Mouse (Mus musculus) kidney, postnatal 0 days (tissue): ENCODE data around the gene Nup214. TPM values are rescaled to one million over a fixed set of nuclear protein-coding genes. Genes with fewer than 3 reads are reported as not detected.

Experiments used
- ATAC-seq: fragments of 200-750 bp; cut with Nextera tagmentation; replicated peaks from 2 replicates; pipeline ENCODE4 v1.8.0; 2017; ENCODE audit warnings: low read depth, moderate number of reproducible peaks, moderate TSS enrichment, moderate library complexity; ENCODE audit not compliant: low FRiP score
- DNase-seq: peaks from one replicate; pipeline ENCODE4 v3.0.0-alpha.2; 2016; ENCODE audit warnings: low spot score
- H3K27ac ChIP-seq: fragments of 300-500 bp; sonication (generic); 2 replicates; pipeline ENCODE4 v1.5.1; 2014; ENCODE audit warnings: mild to moderate bottlenecking
- H3K27me3 ChIP-seq: fragments of 300-500 bp; sonication (generic); 2 replicates; pipeline ENCODE4 v1.6.1; 2014; ENCODE audit warnings: low read length, mixed read lengths; ENCODE audit not compliant: insufficient read depth
- H3K36me3 ChIP-seq: fragments of 300-500 bp; sonication (generic); 2 replicates; pipeline ENCODE4 v1.6.1; 2014; ENCODE audit warnings: low read length, mixed read lengths; ENCODE audit not compliant: insufficient read depth
- H3K4me1 ChIP-seq: fragments of 300-500 bp; sonication (generic); replicated peaks from 2 replicates; pipeline ENCODE4 v1.6.1; 2014; ENCODE audit warnings: antibody characterized with exemption, low read length, mixed read lengths; ENCODE audit not compliant: insufficient read depth
- H3K4me2 ChIP-seq: fragments of 300-500 bp; sonication (generic); 2 replicates; pipeline ENCODE4 v1.6.1; 2014; ENCODE audit warnings: mild to moderate bottlenecking, low read length, moderate library complexity, mixed read lengths
- H3K4me3 ChIP-seq: fragments of 300-500 bp; sonication (generic); replicated peaks from 2 replicates; pipeline ENCODE4 v1.5.1; 2014; ENCODE audit warnings: low read depth, low read length
- H3K9ac ChIP-seq: fragments of 300-500 bp; sonication (generic); 2 replicates; pipeline ENCODE4 v1.6.1; 2014; ENCODE audit warnings: low read depth, low read length
- H3K9me3 ChIP-seq: fragments of 300-500 bp; sonication (generic); replicated peaks from 2 replicates; pipeline ENCODE4 v1.6.1; 2016; ENCODE audit warnings: low read length, inconsistent platforms, mixed read lengths
- CTCF ChIP-seq: IDR thresholded peaks from 2 replicates; pipeline ENCODE4 v1.5.1; 2016; ENCODE audit warnings: antibody characterized with exemption, low read depth, mild to moderate bottlenecking, moderate library complexity
- WGBS: fragments of 180-500 bp; shearing (Covaris S2); extraction: QIAGEN DNeasy Blood & Tissue Kit; methylation state at CpG from one replicate; pipeline ENCODE4 v1.1.7; 2014; 5-methylcytosine and 5-hydroxymethylcytosine counted together
- polyA plus RNA-seq: library from polyadenylated mRNA; unstranded; fragments of >200 nt; fragmentation: Nextera tagmentation; extraction: Ambion mirVana; gene quantifications from 2 replicates; pipeline ENCODE4 v1.2.1, GENCODE M21; 2015

Nup214 gene
- polyA plus RNA-seq, 1 experiment from 2014 or later = 57.6 TPM

DNA sequence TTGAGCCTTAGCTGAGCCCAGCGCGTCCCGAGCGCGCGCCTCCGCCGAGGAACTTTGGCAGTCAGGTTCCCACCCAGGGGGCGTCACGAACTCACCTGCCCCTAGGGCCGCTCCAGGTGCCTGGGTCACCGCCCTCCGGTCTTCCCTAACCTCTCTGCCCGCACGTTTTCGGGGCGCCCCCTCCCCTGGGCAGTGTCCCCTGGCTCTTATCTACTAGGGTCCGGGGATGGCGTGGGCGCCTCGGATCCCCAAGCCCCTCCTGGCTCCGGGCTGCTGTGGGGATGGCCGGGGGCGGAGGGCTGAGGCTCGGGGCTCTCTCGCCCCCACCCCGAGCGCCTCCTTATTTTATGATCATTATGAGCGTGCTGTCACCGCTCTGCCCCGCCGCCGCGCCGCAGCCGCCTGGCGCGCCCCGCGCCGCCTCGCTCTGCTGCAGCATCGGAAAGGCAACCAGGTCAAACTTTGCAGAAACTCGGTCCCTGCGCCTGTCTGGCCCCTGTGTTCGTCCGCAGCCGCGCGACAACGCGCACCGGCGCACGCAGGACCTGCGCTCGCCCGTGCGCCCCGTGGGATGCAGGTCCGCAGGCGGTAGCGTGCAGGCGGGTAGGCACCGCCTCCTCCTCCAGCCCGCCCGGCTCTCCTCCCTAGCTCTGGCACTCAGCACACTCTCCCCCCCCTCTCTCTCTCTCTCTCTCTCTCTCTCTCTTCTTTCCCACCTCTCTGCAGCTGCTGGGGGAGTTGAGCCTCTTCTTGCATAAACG is 110.1 kb downstream of the Nup214 start, which contains the start of gene Fam78a:
Gene Fam78a (minus strand): TSS at position 747 of the 761 bp plus-strand sequence.
- WGBS = under 1% methylated on average over 64 of the region's 68 CpGs
- no peak for TF ChIP-seq CTCF

DNA sequence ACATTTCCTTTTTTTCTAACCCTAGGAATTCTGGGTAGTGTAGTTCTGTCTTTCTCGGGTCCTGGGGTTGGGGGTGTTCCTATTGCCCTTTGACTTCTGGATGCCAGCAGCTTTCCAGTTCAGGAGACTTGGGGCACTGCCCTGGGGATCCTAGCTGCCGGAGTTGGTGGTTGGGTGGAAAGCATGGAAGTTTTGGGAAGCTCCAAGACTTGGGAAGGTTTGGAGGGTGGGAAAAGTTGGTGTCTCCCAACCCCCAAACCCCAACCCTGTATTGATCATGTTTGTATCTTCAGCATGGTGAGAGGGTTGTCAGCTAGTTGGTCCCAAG is 110.6 kb downstream of the Nup214 start:
- no peak overlapping the region for H3K9ac ChIP-seq
- H3K4me3 ChIP-seq = peak overlapping the region; percentile 59
- H3K4me2 ChIP-seq = peak overlapping the region; percentile 99
- ATAC-seq = no peak
- peaks cover 29% of the 10 kb centered on the region for H3K27me3 ChIP-seq
- DNase-seq = no peak
- H3K36me3 ChIP-seq = no peaks in the 10 kb centered on the region
- H3K9me3 ChIP-seq = no peaks in the 10 kb centered on the region
- TF ChIP-seq CTCF = no peak
- WGBS = 25% methylated on average over 2 of the region's 2 CpGs
- no peak overlapping the region for H3K27ac ChIP-seq
- peaks cover 13% of the 10 kb centered on the region for H3K4me1 ChIP-seq

More for the DNA sequence above, 110.1 kb downstream of the Nup214 start, which contains the start of gene Fam78a:
- DNase-seq (peak; percentile 54), ATAC-seq (peak; percentile 27; the same call in 1 of the 2 replicates)
- peak within 1 kb of the TSS; percentile 59 for H3K4me3 ChIP-seq
- peaks cover 13% of the 10 kb centered on the region for H3K4me1 ChIP-seq
- no peak within 1 kb of the TSS for H3K27ac ChIP-seq
- H3K9ac ChIP-seq = peak within 1 kb of the TSS; percentile 32; the same call in 1 of the 2 replicates
- peak within 1 kb of the TSS; percentile 99 for H3K4me2 ChIP-seq
- H3K36me3 ChIP-seq = no peaks in the 10 kb centered on the region
- no peaks in the 10 kb centered on the region for H3K9me3 ChIP-seq
- peaks cover 29% of the 10 kb centered on the region for H3K27me3 ChIP-seq

DNA sequence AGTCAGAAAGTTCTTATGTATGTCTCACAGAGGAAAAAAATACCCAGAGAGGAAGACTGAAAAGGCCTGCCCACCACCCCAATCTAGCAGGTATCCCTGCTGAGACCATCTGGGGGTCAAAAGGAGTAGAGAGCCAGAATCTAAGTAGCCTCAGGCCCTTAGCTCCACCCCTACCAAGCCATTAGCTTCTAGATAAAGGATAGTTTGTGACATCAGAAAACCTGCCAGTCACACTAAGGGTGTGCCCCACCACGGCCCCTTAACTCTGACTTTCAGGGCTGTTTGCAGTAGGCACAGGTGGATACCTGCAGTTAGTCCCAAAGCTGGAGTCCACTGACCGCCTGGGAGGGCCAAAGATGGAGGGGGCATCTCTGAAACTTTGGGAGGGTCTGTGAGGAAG is 111.0 kb downstream of the Nup214 start:
- H3K4me1 ChIP-seq = peaks cover 13% of the 10 kb centered on the region
- no peak overlapping the region for H3K27ac ChIP-seq
- no peak for DNase-seq
- no peaks in the 10 kb centered on the region for H3K36me3 ChIP-seq
- ATAC-seq = no peak
- no peak overlapping the region for H3K4me3 ChIP-seq
- no peaks in the 10 kb centered on the region for H3K9me3 ChIP-seq
- H3K4me2 ChIP-seq = no peak overlapping the region
- TF ChIP-seq CTCF = no peak
- H3K9ac ChIP-seq = no peak overlapping the region
- H3K27me3 ChIP-seq = peaks cover 29% of the 10 kb centered on the region
- WGBS = 61% methylated on average over 2 of the region's 2 CpGs

DNA sequence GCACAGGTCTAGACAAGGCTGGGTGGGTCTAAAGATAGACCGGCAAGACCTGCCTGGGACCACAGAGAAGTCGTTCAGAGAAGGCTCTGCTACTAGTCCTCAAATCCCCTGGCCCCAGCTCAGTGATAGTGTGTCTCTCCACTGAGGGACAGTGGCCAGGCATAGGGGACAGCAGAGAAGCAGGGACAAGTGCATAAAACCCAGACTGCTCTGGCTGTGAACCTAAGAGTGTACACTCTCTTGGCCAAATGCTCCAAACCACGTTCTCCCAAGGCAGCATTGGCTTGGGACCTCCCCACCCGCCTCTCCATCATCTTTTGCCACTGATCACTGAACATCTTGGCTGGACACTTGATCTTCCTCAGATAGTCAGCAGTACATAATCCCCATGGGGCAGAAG is 113.4 kb downstream of the Nup214 start:
- 52% methylated on average over 4 of the region's 4 CpGs for WGBS
- peaks cover 22% of the 10 kb centered on the region for H3K27me3 ChIP-seq
- H3K4me1 ChIP-seq = peaks cover 13% of the 10 kb centered on the region
- TF ChIP-seq CTCF = no peak
- no peak overlapping the region for H3K27ac ChIP-seq
- H3K4me3 ChIP-seq = no peak overlapping the region
- no peak for DNase-seq
- H3K4me2 ChIP-seq = no peak overlapping the region
- ATAC-seq = no peak
- H3K36me3 ChIP-seq = no peaks in the 10 kb centered on the region
- H3K9me3 ChIP-seq = no peaks in the 10 kb centered on the region
- no peak overlapping the region for H3K9ac ChIP-seq

DNA sequence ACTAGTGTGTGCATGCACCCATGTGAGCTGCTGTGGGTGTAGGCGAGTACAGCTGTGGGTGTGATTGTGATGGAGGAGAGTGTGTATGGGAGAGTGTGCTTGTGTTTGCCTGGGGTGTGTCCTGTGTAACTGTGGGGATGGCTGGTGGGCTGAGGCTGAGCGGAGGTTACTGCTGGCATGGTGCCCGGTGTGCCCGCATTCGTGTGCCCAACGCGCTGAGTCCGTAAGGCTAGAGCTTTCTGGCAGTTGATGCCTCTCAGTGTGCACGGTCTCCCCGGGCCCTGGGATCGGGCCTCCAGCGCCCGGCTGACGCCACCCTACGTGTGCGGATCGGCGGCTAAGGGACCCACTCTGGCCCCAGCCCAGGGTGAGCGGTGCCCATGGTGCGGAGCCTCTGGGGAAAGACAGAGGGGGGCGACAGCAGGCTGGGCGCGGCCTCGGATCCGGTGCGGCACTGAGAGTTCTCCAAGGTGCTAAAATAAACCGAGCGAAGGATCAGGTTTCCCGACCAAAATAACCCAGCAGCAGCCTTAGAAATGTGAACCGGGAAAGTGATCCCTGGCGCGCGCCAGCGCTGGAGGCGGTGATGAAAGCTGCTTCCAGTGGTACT is 114.2 kb downstream of the Nup214 start:
- ATAC-seq (no peak), DNase-seq (peak; percentile 77)
- no peak for TF ChIP-seq CTCF
- Histone ChIP-seq H3K4me2 (peak overlapping the region; percentile 48), H3K36me3 (no peaks in the 10 kb centered on the region), H3K27me3 (peaks cover 16% of the 10 kb centered on the region), H3K4me3 (0 out of 2 replicates have a peak overlapping the region, but pooled peaks have one; percentile 8), H3K27ac (no peak overlapping the region), H3K9ac (no peak overlapping the region; the same call in 1 of the 2 replicates), H3K4me1 (peaks cover 8% of the 10 kb centered on the region), H3K9me3 (no peaks in the 10 kb centered on the region)
- 4% methylated on average over 35 of the region's 35 CpGs for WGBS

DNA sequence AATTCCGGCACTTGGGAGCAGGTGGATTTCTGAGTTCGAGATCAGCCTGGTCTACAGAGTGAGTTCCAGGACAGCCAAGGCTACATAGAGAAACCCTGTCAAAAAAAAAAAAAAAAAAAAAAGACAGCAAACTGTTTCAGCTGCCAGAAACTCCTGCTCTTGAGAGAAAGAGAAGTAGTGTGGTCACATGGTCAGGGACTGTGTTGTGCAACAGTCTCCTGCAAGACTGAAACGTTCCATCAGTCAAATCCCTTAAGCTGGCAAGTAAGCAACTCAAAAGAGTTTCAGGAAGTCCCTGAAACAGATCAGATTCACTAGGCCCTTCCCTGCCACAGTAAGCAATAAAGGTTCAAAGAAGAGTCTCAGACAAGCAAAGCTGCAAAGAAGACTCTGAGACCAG is 115.4 kb downstream of the Nup214 start:
- ATAC-seq = no peak
- no peak overlapping the region for H3K9ac ChIP-seq
- no peaks in the 10 kb centered on the region for H3K4me1 ChIP-seq
- no peak overlapping the region for H3K27ac ChIP-seq
- DNase-seq = no peak
- TF ChIP-seq CTCF = no peak
- 73% methylated on average over 3 of the region's 3 CpGs for WGBS
- H3K4me2 ChIP-seq = no peak overlapping the region
- H3K4me3 ChIP-seq = no peak overlapping the region
- H3K9me3 ChIP-seq = no peaks in the 10 kb centered on the region
- H3K36me3 ChIP-seq = no peaks in the 10 kb centered on the region
- peaks cover 14% of the 10 kb centered on the region for H3K27me3 ChIP-seq
